Mouse (Mus musculus): ENCODE results near the gene Cyp2j6. TPM values are rescaled to one million over a fixed set of nuclear protein-coding genes. Genes with fewer than 3 reads are reported as not detected.
"Not testable (repeated sequence)": the region's sequence is repeated elsewhere in the genome, so short reads cannot be mapped to it uniquely, and the experiment has no call there.

Gene Cyp2j6
- total RNA-seq (2017): not detected in 3 replicates

DNA sequence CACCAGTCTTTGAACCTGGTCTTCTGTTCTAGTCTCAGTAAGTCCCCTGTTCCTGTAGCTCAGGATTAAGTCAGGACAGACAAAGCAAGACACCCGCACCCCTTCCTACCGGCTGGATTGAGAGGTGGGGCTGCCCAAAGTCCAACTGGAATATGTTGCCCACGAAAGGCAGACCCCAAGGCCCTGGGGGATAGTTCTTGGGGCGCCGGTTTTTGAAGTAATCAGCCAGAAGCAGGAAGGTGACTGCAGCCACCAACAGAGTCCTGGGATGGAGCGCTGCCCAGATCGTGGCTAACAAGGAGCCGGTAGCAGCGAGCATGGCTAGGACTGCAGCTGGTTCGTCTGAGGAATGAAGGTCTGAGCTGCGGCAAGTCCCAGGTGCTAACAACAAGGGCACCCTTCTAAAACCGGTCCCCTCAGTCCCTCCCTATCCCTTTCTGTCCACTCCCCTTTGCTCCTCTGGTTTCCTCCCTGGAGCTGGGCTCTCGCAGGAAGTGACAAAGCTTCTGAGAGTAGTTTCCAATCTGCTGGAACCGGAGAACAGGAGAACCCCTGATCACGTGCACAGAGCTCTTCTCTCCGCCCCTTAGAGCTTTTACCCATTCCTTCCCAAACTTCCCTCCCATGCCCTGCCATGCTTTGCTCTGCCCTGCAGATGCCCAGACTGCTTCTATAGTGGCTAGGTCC lies at the start of gene Cyp2j6:
TSS of gene Cyp2j6 (minus strand) at position 529 of the 687 bp plus-strand sequence.
- no peak for ATAC-seq (replicated peaks; ENCODE audit: insufficient number of reproducible peaks, low FRiP score, low TSS enrichment, poor library complexity, severe bottlenecking)

DNA sequence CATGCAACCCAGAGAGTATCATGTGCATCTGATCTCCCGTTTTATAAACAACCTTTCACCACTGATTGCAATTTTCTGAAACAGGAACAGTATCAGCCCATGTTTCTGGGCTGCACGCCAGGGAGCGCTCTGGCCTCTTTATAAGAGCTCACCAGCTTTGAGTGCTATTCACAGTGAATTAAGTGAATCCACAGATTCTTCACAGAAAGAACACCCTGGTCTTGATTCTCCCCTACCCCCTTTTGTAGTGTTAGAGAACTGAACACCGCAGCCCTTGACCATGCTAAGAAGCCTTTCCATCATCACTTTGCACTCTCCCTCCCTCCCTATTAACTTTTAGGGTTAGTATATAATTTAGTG lies 38.3 kb upstream of the Cyp2j6 start:
- no peak for ATAC-seq (replicated peaks; ENCODE audit: insufficient number of reproducible peaks, low FRiP score, low TSS enrichment, poor library complexity, severe bottlenecking)

GRCm38 (mm10) chr4:96590911-96591790 lies 37.7 kb upstream of the Cyp2j6 start, which contains the start of gene Cyp2j9:
Cyp2j9 (minus strand) TSS chr4:96591578.
- ATAC-seq (replicated peaks; ENCODE audit: insufficient number of reproducible peaks, low FRiP score, low TSS enrichment, poor library complexity, severe bottlenecking): no peak

- no peak for ATAC-seq (replicated peaks; ENCODE audit: insufficient number of reproducible peaks, low FRiP score, low TSS enrichment, poor library complexity, severe bottlenecking)
Measured at GRCm38 (mm10) chr4:96581425-96582088, 28.1 kb upstream of the Cyp2j6 start.

DNA sequence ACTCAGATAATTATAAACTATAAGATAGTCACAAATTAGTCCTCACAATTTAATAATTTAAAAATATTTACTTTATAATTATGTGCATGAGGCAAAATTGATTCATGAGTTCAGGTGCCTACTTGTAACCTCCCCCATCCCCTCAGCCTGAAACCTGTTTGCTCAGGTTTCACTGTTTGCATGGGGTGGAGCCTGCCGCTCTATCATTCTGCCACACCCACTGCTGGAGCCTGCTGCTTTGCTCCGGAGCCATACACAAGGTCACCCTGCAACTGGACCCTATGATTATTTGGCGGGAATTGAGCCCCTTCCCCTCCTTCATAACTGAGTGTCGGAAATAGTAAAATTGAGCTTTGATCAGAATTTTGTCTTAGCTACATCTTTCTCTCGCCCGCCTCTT lies 26.9 kb upstream of the Cyp2j6 start:
- not testable (repeated sequence) for ATAC-seq (replicated peaks; ENCODE audit: insufficient number of reproducible peaks, low FRiP score, low TSS enrichment, poor library complexity, severe bottlenecking)

DNA sequence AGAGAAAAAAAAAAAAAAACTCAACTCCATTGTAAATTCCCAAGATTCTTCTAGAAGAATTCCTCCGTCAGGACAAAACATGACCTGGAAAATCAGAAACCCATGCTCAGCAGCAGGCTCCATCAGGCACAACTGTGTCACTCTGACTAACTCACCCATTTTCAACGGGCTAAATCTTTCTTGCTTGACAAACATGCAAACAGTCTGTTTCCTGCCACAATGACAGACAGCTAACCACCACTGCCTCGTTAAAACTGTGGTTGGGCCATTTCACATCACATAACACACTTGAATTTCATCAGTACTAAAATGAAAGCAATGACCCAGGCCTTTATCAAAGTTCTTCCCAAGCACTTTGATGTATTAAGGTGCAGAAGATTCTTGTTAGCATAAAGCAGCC lies 16.0 kb upstream of the Cyp2j6 start:
- no peak for ATAC-seq (replicated peaks; ENCODE audit: insufficient number of reproducible peaks, low FRiP score, low TSS enrichment, poor library complexity, severe bottlenecking)

DNA sequence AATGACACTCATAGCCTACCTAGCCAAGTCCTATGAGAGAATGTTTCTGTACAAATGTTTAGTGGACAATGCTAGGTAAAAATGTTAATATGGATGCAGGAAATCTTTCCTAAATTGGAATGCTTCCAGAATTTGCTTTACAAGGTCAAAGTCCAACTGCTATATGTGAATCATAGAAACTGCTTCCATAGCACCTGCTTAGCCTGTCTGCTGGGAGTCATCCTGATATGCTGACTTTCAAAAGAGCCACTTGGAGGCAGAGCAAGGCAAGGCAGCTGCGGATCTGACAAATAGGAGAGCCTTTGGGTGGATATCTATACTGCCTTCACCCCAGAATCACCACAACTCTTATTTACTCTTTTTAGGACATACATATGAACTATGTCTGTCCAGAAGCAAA lies 14.5 kb upstream of the Cyp2j6 start:
- no peak for ATAC-seq (replicated peaks; ENCODE audit: insufficient number of reproducible peaks, low FRiP score, low TSS enrichment, poor library complexity, severe bottlenecking)

- ATAC-seq (replicated peaks; ENCODE audit: insufficient number of reproducible peaks, low FRiP score, low TSS enrichment, poor library complexity, severe bottlenecking): no peak
Measured at GRCm38 (mm10) chr4:96565808-96566207, 12.3 kb upstream of the Cyp2j6 start.

DNA sequence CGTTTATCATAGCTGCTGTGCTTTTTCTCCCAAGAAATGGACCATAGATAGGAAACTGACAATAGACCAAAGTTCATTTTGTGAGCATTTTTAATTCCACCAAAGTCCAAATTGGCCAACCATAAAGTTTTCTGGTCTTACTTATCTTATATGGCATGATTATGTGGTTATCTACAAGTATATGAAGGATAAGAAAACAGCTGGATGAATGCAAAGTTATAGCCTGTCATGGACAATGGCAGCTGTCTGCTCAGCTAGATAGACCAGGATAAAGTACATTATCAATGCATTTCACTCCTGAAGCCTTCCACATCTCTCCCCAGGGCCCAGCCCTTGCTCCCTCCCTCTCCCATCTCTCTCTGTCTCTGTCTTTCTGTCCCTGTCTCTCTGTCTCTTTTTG lies 7.0 kb upstream of the Cyp2j6 start:
- ATAC-seq (replicated peaks; ENCODE audit: insufficient number of reproducible peaks, low FRiP score, low TSS enrichment, poor library complexity, severe bottlenecking): no peak

DNA sequence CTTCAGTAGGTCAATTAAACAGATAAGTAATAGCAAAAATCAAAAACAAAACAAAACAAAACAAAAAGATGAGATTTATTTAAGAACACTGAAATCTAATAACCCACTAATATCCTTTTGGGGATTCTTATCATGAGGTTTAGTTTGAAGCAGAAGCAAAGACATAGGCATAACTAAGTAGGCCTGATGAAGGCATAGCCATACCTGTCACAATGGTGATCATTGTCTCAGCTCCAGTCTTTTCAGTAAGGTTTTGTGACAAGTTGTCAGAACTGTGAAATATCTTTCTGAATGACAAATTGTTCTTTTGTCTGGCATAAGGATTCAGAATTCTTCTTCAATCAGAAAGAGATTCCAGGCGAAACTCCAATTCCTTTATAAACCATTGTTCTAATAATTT lies 6.3 kb upstream of the Cyp2j6 start:
- ATAC-seq (replicated peaks; ENCODE audit: insufficient number of reproducible peaks, low FRiP score, low TSS enrichment, poor library complexity, severe bottlenecking): no peak

GRCm38 (mm10) chr4:96551619-96552018 lies 1.8 kb downstream of the Cyp2j6 start:
- ATAC-seq (replicated peaks; ENCODE audit: insufficient number of reproducible peaks, low FRiP score, low TSS enrichment, poor library complexity, severe bottlenecking): no peak

DNA sequence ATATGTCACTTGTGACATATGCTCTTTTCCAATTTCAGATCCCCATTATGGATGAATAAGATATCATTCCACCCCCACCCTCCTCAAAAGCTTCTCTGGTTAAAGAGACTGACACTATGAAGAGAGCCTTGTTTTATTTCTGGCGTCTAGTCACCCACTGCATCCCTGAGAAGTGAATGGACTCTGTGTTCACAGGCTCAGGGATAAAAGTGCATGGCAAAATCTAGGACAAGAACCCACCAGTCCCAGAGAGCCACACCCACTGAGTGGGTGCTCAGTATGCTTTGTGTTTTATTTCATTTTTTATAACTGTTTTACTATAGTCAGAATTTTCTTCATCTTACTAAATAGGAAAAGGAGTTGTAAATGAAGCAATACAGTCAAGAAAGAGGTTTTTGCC lies 7.5 kb downstream of the Cyp2j6 start:
- no peak for ATAC-seq (replicated peaks; ENCODE audit: insufficient number of reproducible peaks, low FRiP score, low TSS enrichment, poor library complexity, severe bottlenecking)

GRCm38 (mm10) chr4:96525772-96526171 lies 27.7 kb downstream of the Cyp2j6 start:
- ATAC-seq (replicated peaks; ENCODE audit: insufficient number of reproducible peaks, low FRiP score, low TSS enrichment, poor library complexity, severe bottlenecking): no peak

DNA sequence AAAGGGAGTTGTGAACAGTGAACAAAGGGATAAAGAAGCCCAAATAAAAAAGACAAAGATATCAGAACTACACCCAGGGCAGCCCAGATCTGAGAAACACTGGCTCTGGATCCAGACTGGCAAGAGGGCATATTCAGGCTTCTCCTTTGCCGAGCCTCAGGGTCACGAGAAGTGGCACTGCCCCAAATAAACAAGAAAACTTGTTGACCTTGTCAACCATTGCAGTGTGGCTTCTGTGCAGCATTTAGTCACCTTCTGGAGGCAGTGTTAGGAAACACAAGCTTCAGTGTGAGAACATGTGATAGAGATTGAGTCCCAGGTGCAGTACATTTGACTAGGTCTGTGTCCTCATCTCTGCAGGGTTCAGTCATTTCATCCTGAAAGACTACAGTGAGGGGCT lies 31.2 kb downstream of the Cyp2j6 start:
- no peak for ATAC-seq (replicated peaks; ENCODE audit: insufficient number of reproducible peaks, low FRiP score, low TSS enrichment, poor library complexity, severe bottlenecking)

- no peak for ATAC-seq (replicated peaks; ENCODE audit: insufficient number of reproducible peaks, low FRiP score, low TSS enrichment, poor library complexity, severe bottlenecking)
Measured at GRCm38 (mm10) chr4:96510083-96510482, 43.4 kb downstream of the Cyp2j6 start.

DNA sequence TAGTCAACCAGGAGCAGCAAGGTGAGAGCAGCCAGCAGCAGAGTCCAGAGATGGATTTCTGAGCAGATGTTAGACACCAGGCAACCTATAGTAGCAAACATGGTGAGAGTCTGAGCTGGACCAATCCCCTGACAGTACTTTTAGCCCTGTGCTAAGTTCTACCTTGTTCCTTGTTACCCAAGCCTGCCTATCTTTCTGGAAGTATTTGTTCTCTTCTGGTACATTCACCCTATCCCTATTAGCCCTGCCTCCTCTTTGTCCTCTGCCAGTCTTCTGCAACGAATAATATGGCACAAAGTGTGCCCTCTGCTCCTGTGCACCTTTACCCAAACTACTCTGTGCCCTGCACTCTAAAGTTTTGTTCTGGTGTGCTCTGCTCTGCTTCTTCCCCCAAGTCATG lies 46.2 kb downstream of the Cyp2j6 start, which contains the start of gene Cyp2j8:
TSS of gene Cyp2j8 (minus strand) at position 101 of the 400 bp plus-strand sequence.
- no peak for ATAC-seq (replicated peaks; ENCODE audit: insufficient number of reproducible peaks, low FRiP score, low TSS enrichment, poor library complexity, severe bottlenecking)

All from monocyte, adult 5-6 weeks (primary cell).